Mouse (Mus musculus) megakaryocyte, embryonic 14.5 days (primary cell): Measurements from ENCODE around the gene Gli3. TPM values are rescaled to one million over a fixed set of nuclear protein-coding genes. Genes with fewer than 3 reads are reported as not detected.

Experiments used
- H3K27me3 ChIP-seq: replicated peaks from 2 replicates; pipeline ENCODE3; 2012; ENCODE audit warnings: inconsistent platforms
- H3K36me3 ChIP-seq: replicated peaks from 2 replicates; pipeline ENCODE3; 2012; ENCODE audit warnings: low read length, inconsistent platforms, mixed read lengths
- H3K4me1 ChIP-seq: 2 replicates; pipeline ENCODE4 v1.6.1; 2012; ENCODE audit warnings: inconsistent platforms
- H3K4me3 ChIP-seq: replicated peaks from 2 replicates; pipeline ENCODE3; 2012; ENCODE audit warnings: moderate library complexity, mild to moderate bottlenecking, inconsistent platforms
- H3K9me3 ChIP-seq: 2 replicates; pipeline ENCODE4 v1.6.1; 2012; ENCODE audit warnings: inconsistent platforms
- FLI1 ChIP-seq: IDR thresholded peaks from 2 replicates; pipeline ENCODE4 v1.6.1; 2012; ENCODE audit warnings: low read length, inconsistent platforms, mixed read lengths
- GATA1 ChIP-seq: IDR thresholded peaks from 3 replicates; pipeline ENCODE4 v1.6.1; 2012; ENCODE audit warnings: mixed read lengths, low read length, inconsistent platforms, borderline replicate concordance
- polyA plus RNA-seq: library from polyadenylated mRNA; stranded (reverse); fragments of >175 nt; gene quantifications from 2 replicates; pipeline ENCODE4 v1.2.3, GENCODE M21; 2012; ENCODE audit warnings: low replicate concordance; ENCODE audit not compliant: insufficient read depth

Gli3 gene
- polyA plus RNA-seq, 1 experiment = not detected

DNA sequence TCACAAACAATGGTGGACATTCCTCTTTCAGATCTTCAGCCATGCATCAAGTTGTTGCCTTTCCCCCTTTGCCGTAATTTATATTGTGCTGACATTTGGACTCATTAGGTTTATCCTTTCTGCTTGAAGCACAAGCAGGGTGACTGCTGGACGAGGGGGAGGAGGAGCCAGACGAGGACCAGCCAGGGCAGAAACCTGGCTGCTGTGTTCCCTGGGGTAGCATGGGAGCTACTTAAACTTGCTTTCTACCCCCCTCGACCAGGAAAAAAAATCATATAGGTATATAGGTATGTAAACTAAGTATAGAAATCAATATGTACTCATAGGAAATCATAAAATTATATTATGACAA is 207.9 kb downstream of the Gli3 start:
- H3K4me1 ChIP-seq = no peaks in the 10 kb centered on the region
- no peaks in the 10 kb centered on the region for H3K9me3 ChIP-seq
- H3K4me3 ChIP-seq = no peak overlapping the region
- no peaks in the 10 kb centered on the region for H3K27me3 ChIP-seq
- TF ChIP-seq FLI1 (no peak), GATA1 (no peak)
- no peaks in the 10 kb centered on the region for H3K36me3 ChIP-seq

DNA sequence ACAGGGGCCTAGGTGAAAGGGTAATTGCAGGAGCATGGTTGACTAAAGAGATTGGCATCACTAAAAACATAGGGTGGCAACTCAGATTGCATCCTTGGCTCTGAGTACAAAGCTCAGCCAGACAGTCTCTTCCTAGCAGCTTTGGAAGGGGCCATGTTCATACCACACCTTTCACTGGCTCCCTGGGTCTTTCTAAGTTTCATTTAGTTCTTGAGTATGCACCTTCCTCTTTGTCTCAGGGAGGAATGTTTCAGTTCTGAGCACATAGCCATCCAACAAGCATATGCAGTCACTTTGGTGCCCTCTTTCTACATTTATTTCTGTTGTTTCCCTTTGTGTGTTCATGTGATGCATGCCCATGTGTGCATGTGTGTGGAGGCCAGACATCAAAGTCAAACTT is 212.4 kb downstream of the Gli3 start:
- Histone ChIP-seq H3K36me3 (no peaks in the 10 kb centered on the region), H3K27me3 (no peaks in the 10 kb centered on the region), H3K4me3 (no peak overlapping the region), H3K9me3 (peaks cover 5% of the 10 kb centered on the region; the same call in 1 of the 2 replicates), H3K4me1 (no peaks in the 10 kb centered on the region)
- TF ChIP-seq GATA1 = no peak
- TF ChIP-seq FLI1 = no peak

DNA sequence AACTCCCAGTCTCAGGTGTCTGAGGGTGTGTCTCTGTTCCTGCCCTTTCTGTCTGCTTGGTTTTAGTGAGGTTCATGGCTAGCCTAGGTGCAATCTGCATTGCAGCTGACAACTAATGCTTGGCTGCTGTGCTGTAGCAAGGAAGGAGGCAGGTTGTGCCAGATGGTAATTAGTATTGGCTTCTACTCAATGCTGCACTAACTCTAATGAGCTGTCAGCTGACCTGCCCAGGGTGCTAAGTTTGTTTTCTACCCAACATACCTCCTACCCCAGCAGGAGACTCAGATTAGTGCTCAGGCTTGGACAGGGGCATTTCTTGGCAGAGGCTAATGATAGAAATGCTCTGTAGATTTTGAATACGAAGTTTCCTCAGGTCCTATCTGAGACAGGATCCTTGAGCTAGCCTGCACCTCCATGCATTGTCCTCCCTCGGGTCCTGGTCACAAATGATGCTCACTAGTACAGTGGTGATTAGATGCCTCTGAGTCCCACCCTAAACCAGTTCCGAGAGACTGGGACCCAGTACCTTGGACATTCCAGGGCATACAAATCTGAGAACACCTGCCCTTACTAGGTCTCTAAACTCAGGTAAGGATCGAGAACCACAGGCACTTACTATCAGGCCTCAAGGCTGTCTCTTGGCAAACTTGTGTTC is 214.2 kb downstream of the Gli3 start:
- TF ChIP-seq GATA1 = no peak
- no peak for TF ChIP-seq FLI1
- H3K9me3 ChIP-seq = peaks cover 5% of the 10 kb centered on the region; the same call in 1 of the 2 replicates
- H3K4me3 ChIP-seq = no peak overlapping the region
- no peaks in the 10 kb centered on the region for H3K4me1 ChIP-seq
- H3K36me3 ChIP-seq = no peaks in the 10 kb centered on the region
- no peaks in the 10 kb centered on the region for H3K27me3 ChIP-seq

DNA sequence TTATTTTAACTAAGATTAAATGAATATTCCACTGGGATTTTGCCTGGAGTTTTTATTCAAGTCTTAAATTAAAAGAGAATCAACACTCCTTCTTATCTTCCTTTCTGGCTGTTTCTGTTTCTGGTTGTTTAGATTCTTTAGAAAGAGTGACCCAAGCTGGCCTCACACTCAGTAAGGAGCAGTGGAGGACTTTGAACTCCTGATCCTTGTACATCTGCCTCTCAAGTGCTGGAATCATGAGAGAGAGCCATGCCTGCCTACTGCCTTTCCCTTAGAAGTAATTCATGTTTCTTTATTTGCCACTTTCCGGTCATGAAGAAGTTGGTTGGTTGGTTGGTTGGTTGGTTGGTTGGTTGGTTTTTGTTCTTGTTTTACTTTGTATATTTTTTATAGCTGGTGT is 218.5 kb downstream of the Gli3 start:
- no peaks in the 10 kb centered on the region for H3K27me3 ChIP-seq
- H3K9me3 ChIP-seq = peaks cover 5% of the 10 kb centered on the region; the same call in 1 of the 2 replicates
- peaks cover 2% of the 10 kb centered on the region; the same call in 1 of the 2 replicates for H3K4me1 ChIP-seq
- H3K36me3 ChIP-seq = no peaks in the 10 kb centered on the region
- TF ChIP-seq FLI1 (no peak), GATA1 (no peak)
- H3K4me3 ChIP-seq = no peak overlapping the region

DNA sequence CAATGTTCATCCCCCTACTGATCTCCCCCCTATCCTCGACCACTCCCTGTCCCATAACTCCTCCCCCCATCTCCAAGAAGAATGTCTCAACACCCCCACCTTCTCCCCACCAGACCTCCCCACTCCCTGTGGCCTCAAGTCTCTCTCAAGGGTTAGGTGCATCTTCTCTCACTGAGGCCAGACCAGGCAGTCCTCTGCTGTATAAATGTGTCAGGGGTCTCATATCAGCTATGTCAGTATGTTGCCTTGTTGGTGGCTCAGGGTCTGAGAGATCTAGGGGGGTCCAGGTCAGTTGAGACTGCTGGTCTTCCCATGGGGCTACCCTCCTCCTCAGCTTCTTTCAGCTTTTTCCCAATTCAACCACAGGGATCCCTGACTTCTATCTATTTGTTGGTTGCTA is 220.0 kb downstream of the Gli3 start:
- Histone ChIP-seq H3K27me3 (no peaks in the 10 kb centered on the region), H3K4me1 (peaks cover 3% of the 10 kb centered on the region; the same call in 1 of the 2 replicates), H3K36me3 (no peaks in the 10 kb centered on the region), H3K4me3 (no peak overlapping the region), H3K9me3 (no peaks in the 10 kb centered on the region)
- TF ChIP-seq FLI1 = no peak
- no peak for TF ChIP-seq GATA1

DNA sequence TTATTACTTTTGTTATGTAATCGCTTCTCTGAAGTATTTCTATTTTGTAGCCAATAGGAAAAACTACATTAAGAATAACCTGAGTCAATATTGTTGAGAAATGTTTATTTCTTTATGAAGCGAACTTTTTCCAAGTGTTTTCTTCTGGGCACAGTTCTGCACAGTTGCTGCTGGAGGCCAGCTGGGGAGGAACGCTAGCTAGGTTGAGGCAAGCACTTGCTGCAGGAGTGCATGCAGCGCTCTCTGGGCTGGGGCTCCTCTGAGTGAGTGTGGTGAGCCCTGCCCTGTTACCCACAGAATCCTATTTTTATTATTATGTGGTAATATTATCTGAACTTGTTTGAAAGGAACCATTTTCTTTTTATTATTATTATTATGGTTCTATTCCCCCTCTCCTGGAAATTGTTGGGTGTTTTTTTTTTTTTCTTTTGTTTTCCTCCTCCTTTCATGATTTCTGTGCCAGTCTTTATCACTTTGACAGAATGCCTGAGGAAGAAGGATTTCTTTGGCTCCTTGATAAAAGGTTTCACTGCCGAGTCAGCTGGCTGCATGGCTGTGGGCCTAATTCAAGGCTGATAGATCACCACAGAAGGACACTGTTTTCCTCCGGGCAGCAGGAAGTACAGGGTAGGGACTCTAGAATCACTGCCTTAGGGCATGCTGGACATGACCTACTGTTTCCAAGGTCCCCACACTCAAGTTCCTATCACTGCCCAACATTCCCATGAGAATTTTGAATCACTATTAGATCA is 225.2 kb downstream of the Gli3 start:
- Histone ChIP-seq H3K27me3 (no peaks in the 10 kb centered on the region), H3K9me3 (no peaks in the 10 kb centered on the region), H3K4me1 (peaks cover 6% of the 10 kb centered on the region; the same call in 1 of the 2 replicates), H3K4me3 (no peak overlapping the region), H3K36me3 (no peaks in the 10 kb centered on the region)
- TF ChIP-seq GATA1 = no peak
- TF ChIP-seq FLI1 = no peak

DNA sequence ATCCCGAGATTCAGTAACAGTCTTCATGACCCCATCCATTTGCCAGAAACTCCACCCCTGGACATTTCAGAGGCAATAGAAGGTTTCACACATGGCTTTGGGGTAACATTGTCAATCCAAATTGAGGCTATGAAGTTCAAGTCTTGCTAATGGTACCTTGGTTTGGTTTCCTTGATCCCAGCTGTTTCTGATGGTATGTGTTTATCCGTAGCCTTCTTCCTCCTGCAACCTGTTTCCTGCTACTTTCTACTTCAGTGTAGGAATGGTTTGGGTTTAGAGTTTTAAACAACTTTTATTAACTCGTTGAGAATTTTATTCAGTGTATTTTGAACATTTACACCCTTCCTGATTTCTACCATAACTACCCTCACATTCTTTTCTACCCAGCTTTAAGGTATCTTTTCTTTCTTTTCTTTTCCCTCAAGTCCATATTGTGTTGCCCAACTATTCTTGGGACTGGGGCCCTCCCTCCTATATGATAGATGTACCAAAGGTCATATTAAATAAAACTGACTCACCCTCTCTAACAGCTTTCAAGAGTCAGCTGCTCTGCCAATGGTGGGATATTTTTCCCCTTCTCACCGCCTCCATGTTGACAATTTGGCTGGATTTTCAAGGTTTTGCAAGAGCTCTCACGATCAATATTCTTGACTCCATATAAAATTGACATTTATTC is 225.9 kb downstream of the Gli3 start:
- Histone ChIP-seq H3K36me3 (no peaks in the 10 kb centered on the region), H3K9me3 (no peaks in the 10 kb centered on the region), H3K4me1 (peaks cover 6% of the 10 kb centered on the region; the same call in 1 of the 2 replicates), H3K4me3 (no peak overlapping the region), H3K27me3 (no peaks in the 10 kb centered on the region)
- no peak for TF ChIP-seq GATA1
- no peak for TF ChIP-seq FLI1

DNA sequence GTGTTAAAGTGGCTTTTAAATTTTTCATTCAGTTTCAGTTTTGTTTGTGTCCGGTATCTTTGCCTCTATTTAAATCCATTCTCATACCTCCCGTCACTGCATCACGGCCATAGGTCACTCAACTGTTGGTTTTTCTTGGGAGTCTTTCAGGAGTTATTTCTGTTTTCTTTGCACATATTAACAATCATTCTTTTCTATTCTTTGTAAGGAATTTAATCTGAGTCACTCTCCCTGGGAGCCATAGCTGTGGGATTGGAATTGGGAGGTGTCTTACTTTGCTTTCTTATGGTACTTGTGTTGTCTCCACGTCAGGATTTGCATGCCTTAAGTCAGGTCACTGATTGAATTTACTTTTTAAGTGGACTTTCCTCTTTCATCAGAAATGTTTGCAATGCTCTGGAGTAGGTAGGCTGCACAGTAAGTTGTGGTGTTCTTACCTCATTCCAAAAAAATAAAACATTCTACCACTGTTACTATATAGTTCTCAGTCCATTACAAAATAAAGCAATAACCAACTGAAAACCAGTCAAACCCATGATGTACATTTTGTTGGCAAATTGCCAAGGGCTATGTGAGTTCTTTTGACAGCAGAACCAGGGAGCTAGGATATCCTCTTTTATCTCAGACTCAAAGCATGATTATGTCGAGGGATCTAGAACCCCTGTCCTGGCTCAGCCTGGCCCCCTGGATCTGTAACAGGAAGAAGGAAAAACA is 228.9 kb downstream of the Gli3 start:
- H3K9me3 ChIP-seq = no peaks in the 10 kb centered on the region
- TF ChIP-seq GATA1 (no peak), FLI1 (no peak)
- H3K36me3 ChIP-seq = no peaks in the 10 kb centered on the region
- H3K4me1 ChIP-seq = 0 out of 2 replicates have a peak, but pooled peaks cover 3% of the 10 kb centered on the region
- H3K4me3 ChIP-seq = no peak overlapping the region
- no peaks in the 10 kb centered on the region for H3K27me3 ChIP-seq

DNA sequence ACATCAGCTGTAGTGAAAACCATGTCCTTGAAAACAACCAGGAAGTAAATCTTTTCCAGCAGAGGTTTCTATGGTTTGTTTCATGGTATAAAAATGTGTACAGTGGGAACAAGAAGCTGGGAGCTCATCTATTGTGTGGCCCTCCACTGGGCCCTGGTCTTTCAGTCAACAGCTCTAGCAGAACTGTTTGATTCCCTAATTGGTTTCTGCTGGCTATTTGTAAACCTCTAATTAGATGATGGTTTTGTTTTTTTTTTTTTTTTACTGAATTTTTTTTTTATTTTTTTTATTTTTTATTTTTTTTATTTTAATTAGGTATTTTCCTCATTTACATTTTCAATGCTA is 229.4 kb downstream of the Gli3 start:
- Histone ChIP-seq H3K9me3 (no peaks in the 10 kb centered on the region), H3K36me3 (no peaks in the 10 kb centered on the region), H3K27me3 (no peaks in the 10 kb centered on the region), H3K4me3 (no peak overlapping the region), H3K4me1 (0 out of 2 replicates have a peak, but pooled peaks cover 3% of the 10 kb centered on the region)
- TF ChIP-seq GATA1 = no peak
- TF ChIP-seq FLI1 = no peak
